Mouse (Mus musculus): Measurements from ENCODE around the gene Lpin2.
A peak's percentile ranks its signal among the peaks of the same experiment; 100 is the strongest.

Lpin2 gene

DNA sequence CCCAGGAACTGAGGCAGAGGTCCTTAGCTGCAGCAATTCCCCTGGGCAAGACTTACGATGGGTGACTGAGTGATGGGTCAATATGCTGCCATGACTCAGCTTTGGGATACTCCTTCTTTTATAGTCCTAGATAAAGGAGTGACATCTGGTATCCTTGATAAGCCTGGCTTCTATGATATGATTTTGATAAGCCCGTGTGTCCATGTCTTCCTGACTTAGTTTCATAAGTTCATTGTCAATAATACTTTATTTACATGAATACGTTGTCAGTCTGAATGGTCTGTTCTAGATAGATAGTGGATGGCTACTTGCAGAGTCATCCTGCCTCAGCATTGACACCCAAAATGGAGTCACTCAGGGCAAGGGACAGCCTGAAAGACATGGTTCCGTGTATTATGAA, 11.2 kb upstream of the Lpin2 start:
- no peak for DNase-seq (ENCODE audit: low spot score in 2 of 2)

DNA sequence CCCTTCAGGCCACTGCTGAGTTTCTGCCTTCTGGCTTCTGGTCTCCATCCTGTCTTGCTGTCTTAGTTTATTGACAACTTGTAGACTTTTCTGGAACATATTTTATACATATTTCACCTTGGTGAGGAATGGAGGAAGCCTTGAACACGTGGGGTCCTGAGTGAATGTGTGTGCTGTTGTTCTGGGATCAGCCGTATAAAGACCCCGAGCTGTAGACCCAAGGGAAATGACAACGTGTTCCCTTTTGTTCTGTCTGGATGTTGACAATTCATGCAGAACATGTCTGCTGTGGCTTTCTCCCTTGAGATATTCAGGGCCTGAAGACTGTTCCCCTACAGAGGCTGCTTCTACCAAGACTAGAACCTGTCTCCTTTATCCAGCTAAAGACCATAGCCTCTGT, 5.0 kb upstream of the Lpin2 start:
- no peak for DNase-seq (ENCODE audit: low spot score in 2 of 2)

DNA sequence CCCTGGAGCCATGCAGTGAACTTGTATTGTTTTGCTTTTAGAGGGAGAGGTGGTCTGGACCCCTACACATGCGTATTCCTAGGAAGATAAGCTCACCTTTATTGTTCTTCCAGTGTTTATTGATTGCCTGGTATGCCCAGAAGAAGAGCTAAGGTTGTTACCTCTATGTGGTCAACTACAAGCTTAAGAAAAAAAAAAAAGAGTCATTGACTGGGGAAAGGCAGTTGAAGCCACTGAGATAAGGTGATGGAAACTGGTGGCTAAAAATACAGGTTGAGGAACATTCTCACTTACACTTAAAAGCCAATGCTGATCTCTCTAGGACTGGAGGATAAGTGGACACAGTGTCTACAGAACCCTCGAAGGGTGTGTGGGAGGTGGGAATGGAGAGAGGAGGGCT, 4.4 kb upstream of the Lpin2 start:
- DNase-seq (ENCODE audit: low spot score in 2 of 2), result no peak

DNA sequence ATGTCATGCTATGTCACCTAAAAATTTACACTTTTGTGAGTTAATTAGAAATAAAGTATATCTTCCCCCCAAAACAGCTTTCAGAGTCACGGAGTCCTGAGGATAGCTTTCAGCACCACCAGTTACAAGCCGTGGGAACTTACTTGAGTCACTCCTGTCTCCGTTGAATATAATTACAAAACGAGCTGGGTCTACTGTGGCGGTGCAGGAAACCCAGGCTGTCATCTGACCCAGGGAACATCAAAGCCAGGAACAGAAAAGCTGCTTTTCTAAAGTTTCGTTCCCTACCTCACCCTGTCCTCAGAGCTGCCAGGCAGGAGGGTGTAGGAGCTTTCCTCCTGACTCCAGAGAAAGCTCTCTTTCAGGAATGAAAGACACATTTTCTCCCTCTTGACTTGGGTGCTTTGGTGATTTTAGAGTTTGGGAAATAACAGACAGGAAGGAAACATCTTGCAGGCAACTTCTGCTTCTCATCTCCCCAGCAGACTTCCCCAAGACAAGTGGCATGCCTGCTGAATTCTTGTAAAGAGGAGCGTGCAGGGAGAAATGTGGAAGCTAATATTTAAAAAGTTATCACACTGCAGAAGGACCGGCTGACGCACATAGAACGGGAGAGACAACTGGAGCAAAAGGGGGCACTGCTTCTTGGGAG, 3.7 kb upstream of the Lpin2 start:
- DNase-seq (ENCODE audit: low spot score in 2 of 2), result no peak

DNA sequence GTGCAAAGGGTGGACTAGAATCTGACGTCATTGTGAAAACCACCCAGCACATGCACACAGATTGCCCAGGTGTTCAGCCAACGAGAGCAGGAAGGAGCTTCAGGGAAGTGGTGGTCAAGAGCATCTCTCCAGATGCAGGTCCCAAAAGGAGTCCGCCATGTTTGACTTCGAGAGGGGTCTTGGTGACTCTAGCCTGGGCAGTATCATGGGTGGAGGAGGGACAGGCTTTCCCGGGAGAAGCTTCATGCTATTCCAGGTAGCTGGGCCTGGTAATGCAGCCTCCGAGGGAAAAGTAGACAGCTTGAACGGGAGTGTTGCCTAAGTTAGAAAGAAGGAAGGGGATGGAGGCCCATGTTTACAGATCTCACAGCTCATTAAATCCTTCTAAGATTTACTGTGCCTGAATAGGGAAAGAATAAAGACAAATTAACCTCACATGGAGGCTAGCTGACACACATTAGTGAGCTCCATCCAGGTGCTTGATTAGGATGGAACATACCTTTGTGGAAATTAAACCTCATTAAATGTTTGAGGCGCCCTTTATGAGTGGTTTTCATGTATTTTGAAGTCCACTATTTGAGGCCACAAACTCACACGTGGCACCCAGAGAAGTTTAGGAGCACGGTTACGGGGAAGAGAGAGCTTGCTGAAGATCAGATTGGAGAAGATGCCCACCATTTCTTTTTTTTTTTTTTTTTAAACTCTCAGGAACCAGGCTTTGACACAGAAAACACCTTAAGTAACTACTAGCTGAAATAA, 2.6 kb upstream of the Lpin2 start:
- no peak for DNase-seq (ENCODE audit: low spot score in 2 of 2)

DNA sequence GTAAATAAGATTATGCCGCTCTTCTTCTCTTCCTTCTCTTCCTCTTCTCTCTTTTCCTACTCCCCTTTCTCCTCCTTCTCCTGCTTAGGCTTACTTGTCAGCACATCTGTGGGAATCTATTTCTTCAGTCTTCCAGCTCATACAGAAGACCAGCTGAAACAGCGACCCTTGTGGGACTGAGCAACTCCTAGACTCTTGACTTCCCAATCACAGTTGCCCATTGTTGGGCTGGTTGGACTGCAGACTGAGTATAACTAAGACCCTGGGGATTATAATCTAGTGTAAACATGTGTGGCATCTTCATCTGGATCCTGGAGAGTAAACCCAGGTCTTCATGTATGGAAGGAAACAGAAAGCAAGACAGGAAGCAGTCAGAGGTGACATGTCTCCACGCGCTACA, 1.8 kb upstream of the Lpin2 start:
- no peak for DNase-seq (ENCODE audit: low spot score in 2 of 2)

DNA sequence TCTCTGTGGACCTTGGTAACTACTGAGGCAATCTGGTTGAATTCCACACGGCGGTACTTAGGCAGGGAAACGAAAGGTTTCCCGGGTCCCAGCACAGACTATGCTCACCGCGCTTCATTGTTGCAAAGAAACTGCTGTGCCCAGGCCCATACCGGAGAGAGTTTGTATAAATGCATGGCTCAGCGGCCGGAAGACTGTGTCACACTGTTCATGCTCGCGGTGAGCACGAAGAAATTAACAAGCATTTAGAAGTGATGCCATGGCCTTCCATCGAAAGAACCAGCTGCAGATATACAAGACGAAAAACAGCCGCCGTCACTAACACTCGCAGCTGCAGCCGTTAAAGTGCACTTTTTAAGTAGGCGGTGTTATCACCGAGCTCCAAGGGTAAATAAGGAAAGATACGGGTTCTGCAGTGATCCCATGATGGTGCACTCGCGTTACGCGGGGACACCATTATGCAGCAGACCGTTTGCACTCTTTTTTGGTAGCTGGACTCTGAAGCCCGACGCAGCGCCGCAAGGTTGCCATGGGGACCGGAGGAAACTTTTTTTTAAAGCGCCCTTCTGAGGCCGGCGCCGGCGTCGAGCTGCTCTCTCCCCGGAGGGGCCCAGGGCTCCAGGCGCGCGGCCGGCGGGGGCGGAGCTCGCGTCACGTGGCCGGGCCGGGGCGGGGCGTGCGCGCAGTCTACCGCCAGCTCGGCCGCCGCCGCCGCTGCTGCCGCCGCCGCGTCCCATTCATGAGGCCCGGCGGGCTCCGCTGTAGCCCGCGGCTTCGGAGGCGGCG, 704 bp downstream of the Lpin2 start:
- DNase-seq (ENCODE audit: low spot score in 2 of 2), result peak; percentile 85 to 90

DNA sequence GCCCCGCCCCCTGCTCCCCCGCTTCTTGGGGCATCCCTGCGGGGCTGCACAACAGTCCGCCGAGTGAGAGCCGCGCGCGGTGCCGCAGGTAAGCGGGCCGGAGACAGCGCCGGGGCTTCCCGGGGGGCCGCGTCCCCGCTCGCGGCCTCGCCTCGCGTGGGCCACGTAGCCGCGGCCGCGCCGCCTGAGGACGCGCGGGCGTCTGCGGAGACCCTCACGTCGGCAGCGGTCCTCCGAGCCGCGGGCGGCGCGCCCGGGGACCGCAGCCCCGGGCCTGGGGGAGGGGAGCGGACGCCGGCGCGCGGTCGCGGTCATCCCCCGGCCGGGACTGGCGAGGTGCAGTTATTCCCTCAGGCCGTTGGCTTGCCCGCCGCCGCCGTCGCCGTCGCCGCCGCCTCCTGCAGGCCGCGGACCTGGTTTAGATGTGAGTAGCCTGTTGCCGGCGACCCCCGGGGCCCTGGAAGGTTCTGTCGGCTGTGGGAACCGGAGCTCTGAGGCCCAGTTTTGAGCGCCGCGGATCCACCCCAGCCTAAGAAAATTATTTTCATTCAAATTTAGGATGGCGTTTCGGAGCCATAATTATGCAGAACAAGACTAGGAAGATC, 1.4 kb downstream of the Lpin2 start:
- peak in 1 of 2 experiments; percentile 5 for DNase-seq (ENCODE audit: low spot score in 2 of 2)

DNA sequence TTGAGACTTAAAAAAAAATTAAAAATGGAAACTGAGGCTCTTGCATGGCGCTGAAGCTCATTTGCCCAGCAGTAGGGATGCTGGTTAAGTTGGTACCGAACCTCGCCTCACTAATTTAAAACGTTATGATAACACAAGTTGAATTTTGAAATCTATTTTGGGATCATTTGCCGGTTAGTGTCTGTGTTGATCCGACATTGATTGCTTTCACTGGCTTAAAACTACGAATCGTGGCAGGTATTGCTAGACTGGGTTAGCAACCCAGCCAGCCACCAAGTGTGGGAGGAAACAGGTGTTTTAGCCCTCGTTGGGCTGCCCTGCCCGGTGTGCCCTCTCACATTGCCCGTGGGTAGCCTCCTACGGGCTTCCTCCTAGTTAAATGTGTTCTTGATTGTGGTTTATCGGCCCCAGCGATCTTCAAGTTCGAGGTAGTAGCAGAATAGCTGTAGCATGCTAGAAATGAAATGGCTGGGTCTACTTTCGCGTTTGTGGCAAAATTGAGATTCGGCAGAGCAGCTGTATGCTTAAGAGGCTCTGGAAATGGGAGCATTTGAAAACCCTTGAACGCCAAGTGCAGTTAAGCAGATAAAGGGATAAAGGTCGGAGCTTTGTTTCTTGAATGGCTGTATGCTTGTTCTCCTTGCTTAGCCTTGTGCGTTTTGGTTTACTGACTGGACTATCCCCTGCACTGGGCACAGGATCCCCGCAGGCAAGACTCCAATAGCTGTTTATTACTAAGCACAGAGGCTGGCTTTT, 2.2 kb downstream of the Lpin2 start:
- DNase-seq (ENCODE audit: low spot score in 2 of 2), result peak; percentile 38 to 53

DNA sequence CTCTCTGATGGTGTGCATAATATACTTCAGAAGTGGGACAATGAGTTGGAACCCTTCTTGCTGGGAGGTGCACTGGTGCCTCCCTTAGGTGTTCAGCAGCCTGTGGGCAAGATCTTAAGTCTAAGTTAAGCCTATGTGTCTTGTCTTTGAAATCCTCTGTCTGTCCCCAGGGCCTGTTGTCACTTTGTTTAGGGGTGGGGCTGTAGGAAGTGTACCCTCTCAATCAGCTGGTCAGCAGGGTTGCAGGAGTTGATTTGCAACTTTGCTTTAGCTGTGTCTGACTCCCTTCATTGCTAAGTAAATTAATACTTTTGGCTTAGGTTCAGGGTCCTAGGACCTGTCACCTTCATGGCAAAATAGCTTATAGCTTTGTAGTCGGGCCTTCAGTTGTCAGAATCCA, 3.0 kb downstream of the Lpin2 start:
- DNase-seq (ENCODE audit: low spot score in 2 of 2), result no peak

DNA sequence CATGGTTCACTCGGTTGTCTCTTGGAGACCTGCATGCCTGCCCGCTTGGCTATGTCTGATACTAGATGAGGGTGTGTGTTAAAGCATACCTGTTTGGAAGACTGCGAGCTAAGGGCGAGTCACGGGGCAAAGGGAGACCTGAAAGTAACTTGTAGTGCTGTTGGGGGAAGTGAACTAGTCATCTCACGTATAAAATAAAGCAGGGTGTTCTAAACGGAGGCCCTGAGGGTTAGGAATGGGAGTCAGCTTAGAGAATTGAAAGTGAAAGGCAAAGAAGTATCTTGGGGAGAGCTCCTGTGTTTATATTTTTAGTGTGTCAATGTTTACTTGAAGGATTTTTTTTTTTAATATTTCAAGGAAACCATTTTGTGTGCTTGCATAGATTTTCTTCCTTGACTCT, 8.2 kb downstream of the Lpin2 start:
- no peak for DNase-seq (ENCODE audit: low spot score in 2 of 2)

DNA sequence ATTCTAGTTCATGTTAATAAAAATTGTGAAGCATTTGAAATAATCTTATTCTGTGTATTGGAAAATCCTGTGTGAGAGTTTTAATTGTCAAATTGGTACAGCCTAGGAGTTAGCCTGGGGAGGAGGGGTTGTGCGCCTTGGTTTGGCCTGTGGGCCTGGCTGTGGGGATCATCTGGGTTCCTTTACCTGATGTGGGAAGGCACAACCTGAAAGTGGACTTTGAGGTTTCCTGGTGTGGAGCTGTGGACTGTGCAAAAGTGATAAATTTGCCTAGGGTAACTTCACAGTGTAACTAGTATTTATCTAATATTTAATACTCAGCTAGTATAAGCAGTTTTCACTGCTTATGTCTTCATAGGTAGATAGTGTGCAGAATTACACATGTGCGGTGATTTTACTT, 8.7 kb downstream of the Lpin2 start:
- no peak for DNase-seq (ENCODE audit: low spot score in 2 of 2)

DNA sequence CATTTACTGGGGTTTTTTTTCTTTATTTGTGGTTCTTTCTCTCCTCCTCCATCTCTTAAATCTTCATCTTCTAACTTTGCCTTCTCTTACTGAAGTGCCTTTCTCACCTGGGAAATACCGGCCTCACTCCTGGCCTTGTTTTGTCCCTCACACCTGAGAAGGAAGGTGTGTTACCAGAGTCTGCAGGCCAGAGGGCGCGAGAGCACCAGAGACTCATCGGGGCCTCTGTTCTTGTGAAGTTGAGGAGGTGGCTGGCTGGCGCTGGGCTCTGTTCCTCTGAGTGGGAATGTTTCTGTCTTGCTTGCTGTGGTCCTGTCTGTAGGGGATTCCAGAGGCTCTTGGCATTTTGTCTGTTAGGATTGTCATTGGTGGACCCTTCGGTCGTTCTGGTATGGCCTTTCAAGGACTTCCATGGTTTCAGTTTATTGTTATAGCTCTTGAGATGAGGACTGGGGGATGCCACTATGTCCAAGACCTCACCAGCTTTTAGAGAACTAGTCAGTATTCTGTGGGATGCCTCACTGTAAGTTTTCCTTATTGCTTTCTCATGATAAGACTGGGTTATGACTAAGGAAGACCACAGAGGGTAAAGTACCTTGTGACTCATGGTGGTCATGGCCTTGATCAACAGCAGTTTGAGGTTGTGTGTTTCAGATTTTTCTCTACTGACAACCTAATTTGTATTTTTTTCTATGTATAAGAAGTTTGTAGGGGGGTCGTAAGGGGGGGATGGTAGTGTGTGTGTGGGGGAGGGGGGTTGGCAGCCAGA, 9.5 kb downstream of the Lpin2 start:
- peak in 1 of 2 experiments; percentile 22 for DNase-seq (ENCODE audit: low spot score in 2 of 2)

DNA sequence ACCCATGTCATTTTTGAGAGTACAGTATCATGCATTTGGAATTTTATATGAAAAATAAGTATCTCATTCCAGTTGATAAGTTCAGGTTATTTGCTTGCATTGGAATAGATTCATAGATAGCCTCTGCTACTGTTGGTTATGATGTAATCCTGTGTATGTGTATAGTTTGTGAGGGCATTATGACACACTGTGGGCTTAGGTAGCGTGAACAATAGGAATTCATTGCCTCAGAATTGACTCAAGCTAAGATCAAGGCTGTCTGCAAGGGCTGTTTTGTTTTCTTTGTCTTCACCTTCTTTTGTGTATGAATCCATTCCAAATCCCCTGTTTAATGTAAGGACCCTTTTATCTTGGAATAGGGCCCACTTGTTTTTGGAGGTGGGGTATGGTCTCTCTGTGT, 10.7 kb downstream of the Lpin2 start:
- no peak for DNase-seq (ENCODE audit: low spot score in 2 of 2)

DNA sequence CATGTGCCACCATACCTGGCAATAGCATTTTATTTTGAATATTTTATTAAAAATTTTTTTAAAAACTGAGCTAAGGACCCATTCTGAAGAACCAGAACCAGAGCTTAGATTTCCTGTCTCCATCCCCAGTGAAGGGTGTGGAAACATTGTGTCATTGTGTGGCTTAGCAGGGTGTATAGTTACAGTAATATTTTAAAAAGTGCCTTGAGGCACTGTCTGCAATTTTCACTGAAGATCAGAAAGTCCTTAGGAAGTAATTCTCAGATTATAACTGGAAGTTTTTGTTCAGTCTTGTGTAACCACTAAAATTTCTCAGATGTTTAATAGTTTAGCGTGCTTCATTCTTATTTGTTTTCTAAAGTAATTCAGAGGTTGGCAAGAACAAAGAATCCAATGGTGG, 11.1 kb downstream of the Lpin2 start:
- no peak for DNase-seq (ENCODE audit: low spot score in 2 of 2)

DNA sequence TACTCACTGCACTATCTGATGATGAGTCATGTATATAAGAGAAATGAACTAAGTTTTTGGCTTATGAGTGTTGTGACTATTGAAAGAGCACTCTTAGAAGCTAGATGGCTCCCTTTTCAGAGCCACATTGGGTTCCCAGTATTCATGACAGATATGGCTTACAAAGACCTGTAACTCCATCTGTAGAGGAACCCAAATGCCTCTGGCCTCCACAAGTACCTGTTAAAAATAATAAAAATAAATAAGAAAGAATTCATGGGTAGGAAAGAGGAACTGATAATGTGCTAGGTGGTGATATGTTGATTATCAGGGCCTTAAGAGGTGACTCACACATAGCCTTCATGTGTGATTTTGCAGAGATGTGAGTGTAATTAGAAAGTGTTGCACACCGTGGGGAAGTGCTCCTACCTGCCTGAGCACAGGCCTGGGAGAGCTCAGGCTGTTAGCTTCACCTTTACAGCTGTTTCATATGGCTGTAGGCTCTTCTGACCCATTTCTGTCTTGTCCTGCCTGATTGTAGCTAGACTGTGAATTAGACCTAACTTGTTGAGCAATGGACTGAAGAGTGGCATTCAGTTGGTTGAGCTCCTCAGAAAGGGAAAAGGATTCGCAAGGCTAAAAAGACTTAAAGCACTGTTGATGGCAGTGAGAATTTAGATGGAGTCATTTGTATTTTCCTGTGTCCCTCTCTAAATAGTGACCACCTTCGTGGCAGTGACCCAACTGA, 12.7 kb downstream of the Lpin2 start:
- DNase-seq (ENCODE audit: low spot score in 2 of 2), result no peak

DNA sequence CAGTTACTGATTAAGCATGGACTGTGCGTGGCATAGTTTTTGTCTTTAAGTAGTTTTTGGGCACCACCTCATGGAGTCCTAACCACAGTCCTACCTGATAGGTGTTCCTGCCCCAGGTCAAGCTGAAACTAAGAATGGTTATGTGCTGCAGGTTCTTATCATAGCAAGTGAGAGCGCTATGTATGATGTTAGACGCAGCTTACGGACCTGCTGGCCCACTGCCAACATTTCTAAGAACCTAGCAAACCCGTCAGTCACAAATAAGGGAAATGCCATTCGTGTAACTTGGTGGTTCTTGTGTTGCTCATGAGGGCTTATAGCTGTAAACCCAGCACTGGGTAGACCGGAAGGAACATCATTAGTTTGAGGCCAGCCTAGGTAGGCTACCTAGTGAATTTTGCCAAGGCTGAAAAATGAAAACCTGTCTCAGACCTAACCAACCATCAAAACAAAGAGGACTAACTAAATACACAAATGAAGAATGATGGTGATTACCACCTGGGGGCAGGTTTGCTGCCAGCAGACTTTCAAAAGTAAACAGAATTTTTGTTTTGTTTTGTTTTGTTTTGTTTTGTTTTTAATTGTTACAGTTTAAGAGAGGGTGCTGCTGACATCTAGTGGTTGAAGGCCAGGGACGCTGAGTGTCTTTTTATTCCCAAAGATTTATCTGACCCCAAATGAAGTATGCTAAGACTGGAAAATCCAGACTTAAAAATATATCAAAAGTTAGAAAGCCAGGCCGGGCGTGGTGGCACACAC, 13.5 kb downstream of the Lpin2 start:
- peak; percentile 69 to 77 for DNase-seq (ENCODE audit: low spot score in 2 of 2)

DNA sequence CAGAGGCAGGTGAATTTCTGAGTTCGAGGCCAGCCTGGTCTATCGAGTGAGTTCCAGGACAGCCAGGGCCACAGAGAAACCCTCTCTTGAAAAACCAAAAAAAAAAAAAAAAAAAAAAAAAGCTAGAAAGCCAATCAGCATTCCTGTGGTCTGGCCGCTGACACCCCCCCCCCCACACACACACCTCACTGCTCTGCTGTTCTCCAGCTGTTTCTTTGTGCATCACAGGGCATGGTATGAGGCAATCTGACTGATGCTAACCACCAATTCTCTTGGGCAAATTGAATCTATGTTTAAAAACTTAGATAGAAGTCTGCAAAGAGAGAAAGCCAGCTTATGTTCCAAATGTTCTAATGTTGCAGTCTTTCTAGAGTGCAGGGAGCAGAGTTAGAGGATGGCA, 14.1 kb downstream of the Lpin2 start:
- no peak for DNase-seq (ENCODE audit: low spot score in 2 of 2)

DNA sequence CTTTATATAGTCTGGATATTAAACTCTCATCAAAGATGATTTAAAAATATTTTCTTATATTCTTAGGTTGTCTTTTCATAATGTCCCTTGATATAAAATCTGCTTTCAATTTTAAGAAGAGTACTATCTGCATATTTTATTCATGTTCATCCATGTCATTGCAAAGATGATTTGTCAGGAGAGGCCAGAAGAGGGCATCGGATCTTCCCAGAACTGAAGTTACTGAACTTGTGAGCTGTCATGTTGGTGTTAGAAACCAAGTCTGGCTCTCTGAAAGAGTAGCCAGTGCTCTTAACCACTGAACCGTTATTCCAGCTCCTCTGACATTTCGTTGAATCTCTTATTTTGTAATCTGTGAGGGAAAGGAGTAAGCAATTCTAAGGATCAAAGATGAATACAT, 17.0 kb downstream of the Lpin2 start:
- no peak for DNase-seq (ENCODE audit: low spot score in 2 of 2)

DNA sequence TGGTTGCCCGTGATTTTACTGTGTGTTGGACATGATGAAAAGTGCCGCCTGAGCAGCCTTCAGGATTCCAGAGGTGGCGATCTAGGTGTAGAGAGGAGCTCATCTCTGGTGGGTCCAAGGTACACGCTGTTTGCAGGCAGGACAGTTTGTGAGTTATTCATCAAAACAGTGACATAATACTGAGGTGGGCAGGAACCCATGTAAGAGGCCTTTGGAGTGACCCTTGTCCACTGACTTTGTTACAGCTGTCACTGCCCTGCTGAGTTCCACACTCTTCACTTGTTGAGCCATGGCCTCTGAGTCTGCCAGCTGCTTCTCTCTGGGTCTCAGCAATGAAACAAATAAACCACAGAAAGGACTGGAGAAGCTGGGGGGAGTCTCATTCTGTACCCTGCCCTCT, 19.8 kb downstream of the Lpin2 start:
- no peak for DNase-seq (ENCODE audit: low spot score in 2 of 2)
